Mouse (Mus musculus) kidney, embryonic 14.5 days (tissue): ENCODE results near the gene Proser2. TPM values are rescaled to one million over a fixed set of nuclear protein-coding genes. Genes with fewer than 3 reads are reported as not detected.

Experiments
- ATAC-seq: fragments of 200-750 bp; cut with Nextera tagmentation; 2 replicates; pipeline ENCODE4 v1.8.0; 2017; ENCODE audit warnings: moderate number of reproducible peaks, mild to moderate bottlenecking, moderate TSS enrichment, moderate library complexity; ENCODE audit not compliant: low FRiP score, low TSS enrichment
- H3K27ac ChIP-seq: fragments of 300-500 bp; sonication (generic); 2 replicates; pipeline ENCODE4 v1.5.1; 2014; ENCODE audit warnings: low read depth, mild to moderate bottlenecking, low read length, moderate library complexity, mixed read lengths
- H3K27me3 ChIP-seq: fragments of 300-500 bp; sonication (generic); 2 replicates; pipeline ENCODE4 v1.6.1; 2014; ENCODE audit warnings: mild to moderate bottlenecking, low read length; ENCODE audit not compliant: control insufficient read depth, insufficient read depth
- H3K36me3 ChIP-seq: fragments of 300-500 bp; sonication (generic); 2 replicates; pipeline ENCODE4 v1.6.1; 2014; ENCODE audit warnings: low read length, mixed read lengths; ENCODE audit not compliant: control insufficient read depth, insufficient read depth
- H3K4me1 ChIP-seq: fragments of 300-500 bp; sonication (generic); 2 replicates; pipeline ENCODE4 v1.6.1; 2014; ENCODE audit warnings: low read length, mixed read lengths; ENCODE audit not compliant: control insufficient read depth, insufficient read depth
- H3K4me2 ChIP-seq: fragments of 300-500 bp; sonication (generic); replicated peaks from 2 replicates; pipeline ENCODE4 v1.6.1; 2014; ENCODE audit warnings: low read depth, mild to moderate bottlenecking, low read length
- H3K4me3 ChIP-seq: fragments of 300-500 bp; sonication (generic); 2 replicates; pipeline ENCODE4 v1.5.1; 2014; ENCODE audit warnings: mild to moderate bottlenecking, low read length
- H3K9ac ChIP-seq: fragments of 300-500 bp; sonication (generic); 2 replicates; pipeline ENCODE4 v1.6.1; 2014; ENCODE audit warnings: low read depth, mild to moderate bottlenecking, low read length, moderate library complexity
- H3K9me3 ChIP-seq: fragments of 300-500 bp; sonication (generic); 2 replicates; pipeline ENCODE4 v1.6.1; 2016; ENCODE audit warnings: low read length; ENCODE audit not compliant: control insufficient read depth
- WGBS: fragments of 180-500 bp; shearing (Covaris S2); extraction: QIAGEN DNeasy Blood & Tissue Kit; methylation state at CpG from one replicate; pipeline ENCODE4 v1.1.7; 2014; 5-methylcytosine and 5-hydroxymethylcytosine counted together
- polyA plus RNA-seq: library from polyadenylated mRNA; unstranded; fragments of >200 nt; fragmentation: Nextera tagmentation; extraction: Ambion mirVana; gene quantifications from 2 replicates; pipeline ENCODE4 v1.2.1, GENCODE M21; 2014

Proser2 gene
- polyA plus RNA-seq, 1 experiment from 2014 or later, result 11.3 TPM

GRCm38 (mm10) chr2:6087151-6087550 is 42.9 kb downstream of the Proser2 start:
- Histone ChIP-seq H3K27ac (no peak overlapping the region), H3K36me3 (no peaks in the 10 kb centered on the region), H3K4me3 (no peak overlapping the region), H3K4me2 (no peak overlapping the region), H3K4me1 (0 out of 2 replicates have a peak, but pooled peaks cover 2% of the 10 kb centered on the region), H3K27me3 (no peaks in the 10 kb centered on the region), H3K9me3 (no peaks in the 10 kb centered on the region), H3K9ac (no peak overlapping the region)
- ATAC-seq, result no peak
- 90% methylated on average over 5 of the region's 5 CpGs for WGBS

GRCm38 (mm10) chr2:6085622-6086530 is 44.1 kb downstream of the Proser2 start:
- Histone ChIP-seq H3K9ac (no peak overlapping the region), H3K4me1 (0 out of 2 replicates have a peak, but pooled peaks cover 6% of the 10 kb centered on the region), H3K27ac (no peak overlapping the region), H3K9me3 (no peaks in the 10 kb centered on the region), H3K36me3 (no peaks in the 10 kb centered on the region), H3K4me3 (no peak overlapping the region), H3K27me3 (no peaks in the 10 kb centered on the region), H3K4me2 (no peak overlapping the region)
- ATAC-seq, result no peak
- WGBS, result 69% methylated on average over 19 of the region's 19 CpGs

GRCm38 (mm10) chr2:6083696-6084095 is 46.3 kb downstream of the Proser2 start:
- Histone ChIP-seq H3K9me3 (no peaks in the 10 kb centered on the region), H3K9ac (no peak overlapping the region), H3K36me3 (no peaks in the 10 kb centered on the region), H3K4me2 (no peak overlapping the region), H3K27ac (no peak overlapping the region), H3K27me3 (no peaks in the 10 kb centered on the region), H3K4me1 (0 out of 2 replicates have a peak, but pooled peaks cover 6% of the 10 kb centered on the region), H3K4me3 (no peak overlapping the region)
- WGBS, result 100% methylated on average over 1 of the region's 1 CpGs
- no peak for ATAC-seq

GRCm38 (mm10) chr2:6082615-6083014 is 47.4 kb downstream of the Proser2 start:
- Histone ChIP-seq H3K9me3 (no peaks in the 10 kb centered on the region), H3K4me3 (no peak overlapping the region), H3K27ac (no peak overlapping the region), H3K4me1 (0 out of 2 replicates have a peak, but pooled peaks cover 6% of the 10 kb centered on the region), H3K4me2 (no peak overlapping the region), H3K9ac (no peak overlapping the region), H3K27me3 (no peaks in the 10 kb centered on the region), H3K36me3 (no peaks in the 10 kb centered on the region)
- no peak for ATAC-seq
- 81% methylated on average over 6 of the region's 6 CpGs for WGBS

- Histone ChIP-seq H3K4me3 (no peak overlapping the region), H3K4me1 (0 out of 2 replicates have a peak, but pooled peaks cover 6% of the 10 kb centered on the region), H3K4me2 (no peak overlapping the region), H3K27ac (no peak overlapping the region), H3K27me3 (no peaks in the 10 kb centered on the region), H3K36me3 (no peaks in the 10 kb centered on the region), H3K9ac (no peak overlapping the region), H3K9me3 (no peaks in the 10 kb centered on the region)
- 36% methylated on average over 8 of the region's 8 CpGs for WGBS
- ATAC-seq, result peak; percentile 56
Measured at GRCm38 (mm10) chr2:6081108-6081507, 48.9 kb downstream of the Proser2 start.

GRCm38 (mm10) chr2:6080037-6080436 is 50.0 kb downstream of the Proser2 start:
- H3K36me3 ChIP-seq, result no peaks in the 10 kb centered on the region
- WGBS, result 89% methylated on average over 1 of the region's 1 CpGs
- H3K4me3 ChIP-seq, result no peak overlapping the region
- no peak overlapping the region for H3K27ac ChIP-seq
- ATAC-seq, result no peak
- no peak overlapping the region for H3K4me2 ChIP-seq
- H3K4me1 ChIP-seq, result peaks cover 11% of the 10 kb centered on the region; the same call in 1 of the 2 replicates
- H3K9ac ChIP-seq, result no peak overlapping the region
- H3K9me3 ChIP-seq, result no peaks in the 10 kb centered on the region
- H3K27me3 ChIP-seq, result no peaks in the 10 kb centered on the region

GRCm38 (mm10) chr2:6075530-6075896 is 54.5 kb downstream of the Proser2 start:
- no peaks in the 10 kb centered on the region for H3K9me3 ChIP-seq
- H3K4me1 ChIP-seq, result peaks cover 14% of the 10 kb centered on the region; the same call in 1 of the 2 replicates
- no peak overlapping the region for H3K9ac ChIP-seq
- no peak overlapping the region for H3K4me3 ChIP-seq
- 11% methylated on average over 1 of the region's 1 CpGs for WGBS
- no peaks in the 10 kb centered on the region for H3K27me3 ChIP-seq
- peak overlapping the region; percentile 15; the same call in 1 of the 2 replicates for H3K27ac ChIP-seq
- no peak for ATAC-seq
- H3K36me3 ChIP-seq, result no peaks in the 10 kb centered on the region
- no peak overlapping the region for H3K4me2 ChIP-seq

GRCm38 (mm10) chr2:6074891-6075529 is 55.0 kb downstream of the Proser2 start:
- Histone ChIP-seq H3K4me1 (peaks cover 14% of the 10 kb centered on the region; the same call in 1 of the 2 replicates), H3K27me3 (no peaks in the 10 kb centered on the region), H3K9ac (no peak overlapping the region), H3K4me3 (no peak overlapping the region), H3K36me3 (no peaks in the 10 kb centered on the region), H3K27ac (peak overlapping the region; percentile 15; the same call in 1 of the 2 replicates), H3K9me3 (no peaks in the 10 kb centered on the region), H3K4me2 (no peak overlapping the region)
- ATAC-seq, result peak; percentile 60; the same call in 1 of the 2 replicates
- 32% methylated on average over 10 of the region's 10 CpGs for WGBS
